Mouse (Mus musculus) embryonic facial prominence, embryonic 10.5 days (tissue): Measurements from ENCODE around the gene Gm35315. TPM values are rescaled to one million over a fixed set of nuclear protein-coding genes. Genes with fewer than 3 reads are reported as not detected.

Source experiments
- DNase-seq: peaks from one replicate; pipeline ENCODE4 v3.0.0-alpha.2; 2017; ENCODE audit warnings: low spot score
- H3K27ac ChIP-seq: fragments of 300-500 bp; sonication (generic); replicated peaks from 2 replicates; pipeline ENCODE4 v1.5.1; 2016; ENCODE audit warnings: mild to moderate bottlenecking
- H3K27me3 ChIP-seq: fragments of 300-500 bp; sonication (generic); replicated peaks from 2 replicates; pipeline ENCODE4 v1.6.1; 2016; ENCODE audit warnings: low read depth, mild to moderate bottlenecking; ENCODE audit not compliant: poor library complexity, severe bottlenecking
- H3K36me3 ChIP-seq: fragments of 300-500 bp; sonication (generic); replicated peaks from 2 replicates; pipeline ENCODE4 v1.6.1; 2016; ENCODE audit warnings: mild to moderate bottlenecking, moderate library complexity
- H3K4me1 ChIP-seq: fragments of 300-500 bp; sonication (generic); 2 replicates; pipeline ENCODE4 v1.6.1; 2016
- H3K4me3 ChIP-seq: fragments of 300-500 bp; sonication (generic); 2 replicates; pipeline ENCODE4 v1.5.1; 2016; ENCODE audit warnings: mild to moderate bottlenecking, moderate library complexity
- H3K9me3 ChIP-seq: fragments of 300-500 bp; sonication (generic); 2 replicates; pipeline ENCODE4 v1.6.1; 2016; ENCODE audit warnings: mild to moderate bottlenecking
- WGBS: fragments of 180-500 bp; shearing (Covaris S2); methylation state at CpG from one replicate; pipeline ENCODE4 v1.1.7; 2016; 5-methylcytosine and 5-hydroxymethylcytosine counted together
- polyA plus RNA-seq: library from polyadenylated mRNA; unstranded; fragments of >200 nt; fragmentation: Nextera tagmentation; extraction: Ambion mirVana; gene quantifications from 2 replicates; pipeline ENCODE4 v1.2.1, GENCODE M21; 2016

Gene Gm35315
- polyA plus RNA-seq, 1 experiment from 2014 or later = 2.4 TPM

GRCm38 (mm10) chr5:110106901-110107564 lies 12.8 kb upstream of the Gm35315 start:
- H3K27ac ChIP-seq = peak overlapping the region; percentile 97
- peaks cover 54% of the 10 kb centered on the region for H3K36me3 ChIP-seq
- H3K4me3 ChIP-seq = peak overlapping the region; percentile 86
- 14% methylated on average over 41 of the region's 41 CpGs for WGBS
- peaks cover 28% of the 10 kb centered on the region for H3K4me1 ChIP-seq
- H3K27me3 ChIP-seq = no peaks in the 10 kb centered on the region
- H3K9me3 ChIP-seq = no peaks in the 10 kb centered on the region; the same call in 1 of the 2 replicates
- DNase-seq = no peak

GRCm38 (mm10) chr5:110106140-110106871 lies 12.1 kb upstream of the Gm35315 start:
- no peaks in the 10 kb centered on the region; the same call in 1 of the 2 replicates for H3K9me3 ChIP-seq
- H3K4me1 ChIP-seq = peaks cover 35% of the 10 kb centered on the region
- DNase-seq = no peak
- peaks cover 6% of the 10 kb centered on the region; the same call in 1 of the 2 replicates for H3K27me3 ChIP-seq
- peak overlapping the region; percentile 86 for H3K4me3 ChIP-seq
- peak overlapping the region; percentile 97; the same call in 1 of the 2 replicates for H3K27ac ChIP-seq
- WGBS = 93% methylated on average over 26 of the region's 26 CpGs
- H3K36me3 ChIP-seq = peaks cover 48% of the 10 kb centered on the region

- peaks cover 48% of the 10 kb centered on the region for H3K36me3 ChIP-seq
- peaks cover 20% of the 10 kb centered on the region; the same call in 1 of the 2 replicates for H3K27me3 ChIP-seq
- H3K9me3 ChIP-seq = no peaks in the 10 kb centered on the region; the same call in 1 of the 2 replicates
- DNase-seq = no peak
- peaks cover 40% of the 10 kb centered on the region for H3K4me1 ChIP-seq
- H3K4me3 ChIP-seq = no peak overlapping the region
- 95% methylated on average over 36 of the region's 36 CpGs for WGBS
- H3K27ac ChIP-seq = no peak overlapping the region
These were observed 10.6 kb upstream of the Gm35315 start for GRCm38 (mm10) chr5:110104616-110105380.

- H3K4me3 ChIP-seq = no peak overlapping the region
- H3K4me1 ChIP-seq = peaks cover 47% of the 10 kb centered on the region
- peaks cover 23% of the 10 kb centered on the region; the same call in 1 of the 2 replicates for H3K27me3 ChIP-seq
- peaks cover 48% of the 10 kb centered on the region for H3K36me3 ChIP-seq
- 94% methylated on average over 27 of the region's 27 CpGs for WGBS
- no peak overlapping the region for H3K27ac ChIP-seq
- no peaks in the 10 kb centered on the region; the same call in 1 of the 2 replicates for H3K9me3 ChIP-seq
- no peak for DNase-seq
These were observed 9.8 kb upstream of the Gm35315 start for GRCm38 (mm10) chr5:110103901-110104615.

- DNase-seq = no peak
- Histone ChIP-seq H3K9me3 (no peaks in the 10 kb centered on the region; the same call in 1 of the 2 replicates), H3K27me3 (peaks cover 26% of the 10 kb centered on the region; the same call in 1 of the 2 replicates), H3K4me3 (no peak overlapping the region), H3K4me1 (peaks cover 49% of the 10 kb centered on the region), H3K27ac (no peak overlapping the region), H3K36me3 (peaks cover 48% of the 10 kb centered on the region)
- 95% methylated on average over 19 of the region's 19 CpGs for WGBS
These were observed 8.8 kb upstream of the Gm35315 start for GRCm38 (mm10) chr5:110102853-110103625.

- DNase-seq = no peak
- H3K4me1 ChIP-seq = peaks cover 49% of the 10 kb centered on the region
- peak overlapping the region; percentile 55 for H3K4me3 ChIP-seq
- H3K27me3 ChIP-seq = peaks cover 26% of the 10 kb centered on the region; the same call in 1 of the 2 replicates
- no peak overlapping the region for H3K27ac ChIP-seq
- H3K36me3 ChIP-seq = peaks cover 48% of the 10 kb centered on the region
- no peaks in the 10 kb centered on the region; the same call in 1 of the 2 replicates for H3K9me3 ChIP-seq
- WGBS = 91% methylated on average over 13 of the region's 13 CpGs
These were observed 8.2 kb upstream of the Gm35315 start for GRCm38 (mm10) chr5:110102429-110102828.

- Histone ChIP-seq H3K4me1 (peaks cover 45% of the 10 kb centered on the region), H3K36me3 (peaks cover 48% of the 10 kb centered on the region), H3K27ac (no peak overlapping the region), H3K4me3 (peak overlapping the region; percentile 55), H3K27me3 (peaks cover 26% of the 10 kb centered on the region; the same call in 1 of the 2 replicates), H3K9me3 (no peaks in the 10 kb centered on the region; the same call in 1 of the 2 replicates)
- peak; percentile 62 for DNase-seq
- WGBS = 19% methylated on average over 34 of the region's 34 CpGs
These were observed 7.6 kb upstream of the Gm35315 start for GRCm38 (mm10) chr5:110101716-110102347.

GRCm38 (mm10) chr5:110100921-110101631 lies 6.9 kb upstream of the Gm35315 start:
- Histone ChIP-seq H3K4me3 (peak overlapping the region; percentile 55), H3K4me1 (peaks cover 38% of the 10 kb centered on the region), H3K27me3 (peaks cover 26% of the 10 kb centered on the region; the same call in 1 of the 2 replicates), H3K36me3 (peaks cover 41% of the 10 kb centered on the region), H3K9me3 (no peaks in the 10 kb centered on the region; the same call in 1 of the 2 replicates), H3K27ac (no peak overlapping the region)
- WGBS = 2% methylated on average over 36 of the region's 37 CpGs
- DNase-seq = peak; percentile 62

GRCm38 (mm10) chr5:110099656-110100580 lies 5.7 kb upstream of the Gm35315 start, which contains the start of gene Plcxd1:
Gene Plcxd1, plus strand, starts transcription at chr5:110099969.
- H3K4me1 ChIP-seq = peaks cover 40% of the 10 kb centered on the region
- 4% methylated on average over 25 of the region's 25 CpGs for WGBS
- peak within 1 kb of the TSS; percentile 55 for H3K4me3 ChIP-seq
- H3K9me3 ChIP-seq = no peaks in the 10 kb centered on the region; the same call in 1 of the 2 replicates
- peak within 1 kb of the TSS; percentile 67 for H3K27ac ChIP-seq
- peaks cover 29% of the 10 kb centered on the region for H3K36me3 ChIP-seq
- DNase-seq = peak; percentile 40
- H3K27me3 ChIP-seq = peaks cover 26% of the 10 kb centered on the region; the same call in 1 of the 2 replicates
